Mouse (Mus musculus): ENCODE measurements at regions not wholly inside any gene's neighbourhood (a gene's known extent, or its start where the extent isn't known, plus 50 kb on each side); places are given as distances from the start of the nearest gene placed in this dataset.

- H3K27me3 ChIP-seq (ENCODE audit: control insufficient read depth, insufficient read depth, low read length), result no peaks in the 10 kb centered on the region
- H3K4me1 ChIP-seq (ENCODE audit: control insufficient read depth, insufficient read depth, low read length), result no peaks in the 10 kb centered on the region; the same call in none of the 2 replicates
- no peaks in the 10 kb centered on the region for H3K36me3 ChIP-seq (ENCODE audit: control insufficient read depth, insufficient read depth, low read length)
- TF ChIP-seq CTCF (IDR thresholded peaks at IDR 0.05; ENCODE audit: control insufficient read depth, insufficient read depth, insufficient replicate concordance, low read depth, low read length), result no peak
- TF ChIP-seq POLR2A (IDR thresholded peaks at IDR 0.05; ENCODE audit: control insufficient read depth, low read depth, low read length), result no peak
- H3K4me3 ChIP-seq (ENCODE audit: control insufficient read depth, low read depth, low read length), result no peak overlapping the region
- no peak overlapping the region; the same call in 1 of the 2 replicates for H3K27ac ChIP-seq (ENCODE audit: control insufficient read depth, insufficient read depth, low read depth, low read length)
Measured at GRCm38 (mm10) chr2:166485788-166486187, 227.8 kb downstream of the Prex1 start.

GRCm38 (mm10) chr2:166485361-166485760, 228.3 kb downstream of the Prex1 start:
- TF ChIP-seq CTCF (IDR thresholded peaks at IDR 0.05; ENCODE audit: control insufficient read depth, insufficient read depth, insufficient replicate concordance, low read depth, low read length) (no peak), POLR2A (IDR thresholded peaks at IDR 0.05; ENCODE audit: control insufficient read depth, low read depth, low read length) (no peak)
- Histone ChIP-seq H3K4me1 (ENCODE audit: control insufficient read depth, insufficient read depth, low read length) (no peaks in the 10 kb centered on the region; the same call in none of the 2 replicates), H3K4me3 (ENCODE audit: control insufficient read depth, low read depth, low read length) (no peak overlapping the region), H3K36me3 (ENCODE audit: control insufficient read depth, insufficient read depth, low read length) (no peaks in the 10 kb centered on the region), H3K27ac (ENCODE audit: control insufficient read depth, insufficient read depth, low read depth, low read length) (no peak overlapping the region), H3K27me3 (ENCODE audit: control insufficient read depth, insufficient read depth, low read length) (no peaks in the 10 kb centered on the region)

- H3K4me3 ChIP-seq (ENCODE audit: control insufficient read depth, low read depth, low read length), result no peak overlapping the region
- no peak overlapping the region for H3K27ac ChIP-seq (ENCODE audit: control insufficient read depth, insufficient read depth, low read depth, low read length)
- H3K36me3 ChIP-seq (ENCODE audit: control insufficient read depth, insufficient read depth, low read length), result no peaks in the 10 kb centered on the region
- TF ChIP-seq POLR2A (IDR thresholded peaks at IDR 0.05; ENCODE audit: control insufficient read depth, low read depth, low read length) (no peak), CTCF (IDR thresholded peaks at IDR 0.05; ENCODE audit: control insufficient read depth, insufficient read depth, insufficient replicate concordance, low read depth, low read length) (no peak)
- H3K4me1 ChIP-seq (ENCODE audit: control insufficient read depth, insufficient read depth, low read length), result no peaks in the 10 kb centered on the region; the same call in none of the 2 replicates
- H3K27me3 ChIP-seq (ENCODE audit: control insufficient read depth, insufficient read depth, low read length), result no peaks in the 10 kb centered on the region
Measured at GRCm38 (mm10) chr2:166483617-166484319, 229.9 kb downstream of the Prex1 start.

- Histone ChIP-seq H3K27ac (ENCODE audit: control insufficient read depth, insufficient read depth, low read depth, low read length) (no peak overlapping the region), H3K27me3 (ENCODE audit: control insufficient read depth, insufficient read depth, low read length) (no peaks in the 10 kb centered on the region), H3K4me1 (ENCODE audit: control insufficient read depth, insufficient read depth, low read length) (no peaks in the 10 kb centered on the region; the same call in none of the 2 replicates), H3K4me3 (ENCODE audit: control insufficient read depth, low read depth, low read length) (no peak overlapping the region), H3K36me3 (ENCODE audit: control insufficient read depth, insufficient read depth, low read length) (no peaks in the 10 kb centered on the region)
- no peak for TF ChIP-seq CTCF (IDR thresholded peaks at IDR 0.05; ENCODE audit: control insufficient read depth, insufficient read depth, insufficient replicate concordance, low read depth, low read length)
Measured at GRCm38 (mm10) chr2:166482720-166483616, 230.7 kb downstream of the Prex1 start.

- Histone ChIP-seq H3K4me1 (ENCODE audit: control insufficient read depth, insufficient read depth, low read length) (peaks cover 7% of the 10 kb centered on the region), H3K27ac (ENCODE audit: control insufficient read depth, insufficient read depth, low read depth, low read length) (no peak overlapping the region), H3K27me3 (ENCODE audit: control insufficient read depth, insufficient read depth, low read length) (no peaks in the 10 kb centered on the region), H3K36me3 (ENCODE audit: control insufficient read depth, insufficient read depth, low read length) (no peaks in the 10 kb centered on the region), H3K4me3 (ENCODE audit: control insufficient read depth, low read depth, low read length) (no peak overlapping the region)
- no peak for TF ChIP-seq CTCF (IDR thresholded peaks at IDR 0.05; ENCODE audit: control insufficient read depth, insufficient read depth, insufficient replicate concordance, low read depth, low read length)
- TF ChIP-seq POLR2A (IDR thresholded peaks at IDR 0.05; ENCODE audit: control insufficient read depth, low read depth, low read length), result no peak
Measured at GRCm38 (mm10) chr2:166481774-166482173, 231.9 kb downstream of the Prex1 start.

- Histone ChIP-seq H3K27ac (ENCODE audit: control insufficient read depth, insufficient read depth, low read depth, low read length) (no peak overlapping the region), H3K4me3 (ENCODE audit: control insufficient read depth, low read depth, low read length) (no peak overlapping the region), H3K27me3 (ENCODE audit: control insufficient read depth, insufficient read depth, low read length) (no peaks in the 10 kb centered on the region), H3K36me3 (ENCODE audit: control insufficient read depth, insufficient read depth, low read length) (no peaks in the 10 kb centered on the region), H3K4me1 (ENCODE audit: control insufficient read depth, insufficient read depth, low read length) (peaks cover 9% of the 10 kb centered on the region)
- TF ChIP-seq CTCF (IDR thresholded peaks at IDR 0.05; ENCODE audit: control insufficient read depth, insufficient read depth, insufficient replicate concordance, low read depth, low read length), result no peak
- no peak for TF ChIP-seq POLR2A (IDR thresholded peaks at IDR 0.05; ENCODE audit: control insufficient read depth, low read depth, low read length)
Measured at GRCm38 (mm10) chr2:166481362-166481761, 232.3 kb downstream of the Prex1 start.

GRCm38 (mm10) chr2:166480883-166481282, 232.7 kb downstream of the Prex1 start:
- peaks cover 12% of the 10 kb centered on the region for H3K4me1 ChIP-seq (ENCODE audit: control insufficient read depth, insufficient read depth, low read length)
- no peaks in the 10 kb centered on the region for H3K27me3 ChIP-seq (ENCODE audit: control insufficient read depth, insufficient read depth, low read length)
- H3K4me3 ChIP-seq (ENCODE audit: control insufficient read depth, low read depth, low read length), result no peak overlapping the region
- no peak for TF ChIP-seq CTCF (IDR thresholded peaks at IDR 0.05; ENCODE audit: control insufficient read depth, insufficient read depth, insufficient replicate concordance, low read depth, low read length)
- H3K36me3 ChIP-seq (ENCODE audit: control insufficient read depth, insufficient read depth, low read length), result no peaks in the 10 kb centered on the region
- no peak overlapping the region for H3K27ac ChIP-seq (ENCODE audit: control insufficient read depth, insufficient read depth, low read depth, low read length)
